Mouse (Mus musculus): Measurements from ENCODE around the gene S100a6.

DNA sequence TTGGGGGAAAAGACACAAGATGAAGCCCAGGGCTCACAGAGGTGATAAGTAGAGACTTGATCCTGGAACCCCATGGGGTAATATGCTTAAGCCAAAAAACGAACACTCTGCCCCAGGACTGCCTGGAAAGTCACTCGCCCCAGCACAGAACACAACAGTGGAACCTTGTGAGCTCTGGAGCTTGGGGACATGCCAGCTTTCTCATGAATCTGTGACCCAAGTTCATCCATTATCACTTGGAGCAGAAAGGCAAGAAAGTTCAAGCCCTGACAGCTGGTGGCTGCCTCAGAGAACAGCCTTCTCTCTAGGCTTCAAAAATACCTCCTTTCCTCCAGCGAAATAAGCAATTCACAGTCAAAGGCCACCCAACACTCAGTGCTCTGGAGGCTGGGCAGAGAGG is 13.3 kb upstream of the S100a6 start:
- no peak for TF ChIP-seq CTCF (conservative IDR thresholded peaks at IDR 0.05; ENCODE audit: insufficient read depth, insufficient read length, low read depth, low read length)
- TF ChIP-seq POLR2A (IDR thresholded peaks at IDR 0.05; ENCODE audit: low read depth, low read length): no peak

All from kidney, adult 2 months (tissue).